Mouse (Mus musculus) adrenal gland, adult 18-20 months (tissue): Measurements from ENCODE around the gene Itga2b. TPM values are rescaled to one million over a fixed set of nuclear protein-coding genes. Genes with fewer than 3 reads are reported as not detected.

ENCODE experiments used
- DNase-seq, 2 experiments: peaks; one replicate each; pipeline ENCODE4 v3.0.0; 2021 to 2022; ENCODE audit warnings: low spot score in 2 of 2
- total RNA-seq, 2 experiments: library from RNA; stranded (reverse); gene quantifications; 1 replicate in 1 of 2; 2 replicates in 1 of 2; pipeline ENCODE4 v1.2.3; 2021

Gene Itga2b
- total RNA-seq, 2 experiments from 2014 or later: 3.4 to 3.6 TPM

GRCm38 (mm10) chr11:102460541-102460940 is 9.4 kb downstream of the Itga2b start:
- DNase-seq: no peak

GRCm38 (mm10) chr11:102455740-102456396 is 14.1 kb downstream of the Itga2b start:
- peak; percentile 62 to 68 for DNase-seq

GRCm38 (mm10) chr11:102453131-102453530 is 16.8 kb downstream of the Itga2b start:
- DNase-seq: no peak

GRCm38 (mm10) chr11:102449043-102450008 is 20.6 kb downstream of the Itga2b start:
- no peak for DNase-seq

GRCm38 (mm10) chr11:102448327-102448726 is 21.6 kb downstream of the Itga2b start:
- DNase-seq: no peak

- peak; percentile 83 to 86 for DNase-seq
These were observed 22.4 kb downstream of the Itga2b start, which contains the start of gene Fam171a2 for GRCm38 (mm10) chr11:102447497-102447896. Fam171a2 (minus strand) TSS chr11:102447682.

- DNase-seq: no peak
These were observed 23.1 kb downstream of the Itga2b start for GRCm38 (mm10) chr11:102446581-102447461.

- no peak for DNase-seq
These were observed 24.0 kb downstream of the Itga2b start for GRCm38 (mm10) chr11:102445891-102446361.

GRCm38 (mm10) chr11:102445264-102445890 is 24.5 kb downstream of the Itga2b start:
- DNase-seq: no peak

- DNase-seq: no peak
These were observed 25.1 kb downstream of the Itga2b start for GRCm38 (mm10) chr11:102444781-102445180.

- DNase-seq: no peak
These were observed 25.6 kb downstream of the Itga2b start for GRCm38 (mm10) chr11:102444321-102444720.

GRCm38 (mm10) chr11:102443740-102444139 is 26.2 kb downstream of the Itga2b start:
- DNase-seq: no peak

- no peak for DNase-seq
These were observed 27.8 kb downstream of the Itga2b start for GRCm38 (mm10) chr11:102442089-102442488.

- DNase-seq: no peak
These were observed 28.5 kb downstream of the Itga2b start for GRCm38 (mm10) chr11:102441434-102441833.

GRCm38 (mm10) chr11:102440255-102440654 is 29.7 kb downstream of the Itga2b start:
- no peak for DNase-seq

GRCm38 (mm10) chr11:102439093-102440082 is 30.5 kb downstream of the Itga2b start:
- DNase-seq: no peak

GRCm38 (mm10) chr11:102438212-102439092 is 31.5 kb downstream of the Itga2b start:
- DNase-seq: peak; percentile 87 to 90
